Mouse (Mus musculus) myocyte (in vitro differentiated cells): ENCODE results near the gene Gsta2.

Experiments used
- CEBPB ChIP-seq: IDR thresholded peaks from 2 replicates; pipeline ENCODE4 v1.6.1; 2011; ENCODE audit warnings: mild to moderate bottlenecking, moderate library complexity; ENCODE audit not compliant: poor library complexity, insufficient read depth, severe bottlenecking
- E2F4 ChIP-seq: IDR thresholded peaks from one replicate; pipeline ENCODE4 v1.6.1; 2011; ENCODE audit warnings: mild to moderate bottlenecking, control low read depth, moderate library complexity; ENCODE audit not compliant: insufficient read depth
- MAX ChIP-seq: IDR thresholded peaks from one replicate; pipeline ENCODE4 v1.6.1; 2011; ENCODE audit warnings: low read depth, mild to moderate bottlenecking, control low read depth
- MYOD1 ChIP-seq, 3 experiments: IDR thresholded peaks; one replicate each; pipeline ENCODE4 v1.6.1; 2011; ENCODE audit warnings: control low read depth in 2 of 3, low read depth in 2 of 3, mild to moderate bottlenecking in 2 of 3, moderate library complexity in 1 of 3; ENCODE audit not compliant: insufficient read length in 2 of 3, control insufficient read depth in 1 of 3
- MYOG ChIP-seq, 3 experiments: IDR thresholded peaks; one replicate each; pipeline ENCODE4 v1.6.1; 2011; ENCODE audit warnings: control low read depth in 2 of 3, low read depth in 2 of 3, mild to moderate bottlenecking in 2 of 3; ENCODE audit not compliant: insufficient read length in 2 of 3, control insufficient read depth in 1 of 3, insufficient read depth in 1 of 3
- POLR2A ChIP-seq: IDR thresholded peaks from one replicate; pipeline ENCODE4 v1.6.1; 2011; ENCODE audit warnings: low read depth, mild to moderate bottlenecking, control low read depth, moderate library complexity; ENCODE audit not compliant: insufficient read length
- POLR2AphosphoS2 ChIP-seq: IDR thresholded peaks from one replicate; pipeline ENCODE4 v1.6.1; 2011; ENCODE audit warnings: low read depth, control low read depth; ENCODE audit not compliant: insufficient read length
- SRF ChIP-seq: IDR thresholded peaks from one replicate; pipeline ENCODE4 v1.6.1; 2011; ENCODE audit warnings: low read depth; ENCODE audit not compliant: control insufficient read depth, insufficient read length
- TCF12 ChIP-seq: IDR thresholded peaks from one replicate; pipeline ENCODE4 v1.6.1; 2011; ENCODE audit warnings: mild to moderate bottlenecking, control low read depth; ENCODE audit not compliant: poor library complexity, insufficient read depth, severe bottlenecking
- USF1 ChIP-seq: IDR thresholded peaks from one replicate; pipeline ENCODE4 v1.6.1; 2011; ENCODE audit warnings: low read depth, mild to moderate bottlenecking, control low read depth, moderate library complexity

DNA sequence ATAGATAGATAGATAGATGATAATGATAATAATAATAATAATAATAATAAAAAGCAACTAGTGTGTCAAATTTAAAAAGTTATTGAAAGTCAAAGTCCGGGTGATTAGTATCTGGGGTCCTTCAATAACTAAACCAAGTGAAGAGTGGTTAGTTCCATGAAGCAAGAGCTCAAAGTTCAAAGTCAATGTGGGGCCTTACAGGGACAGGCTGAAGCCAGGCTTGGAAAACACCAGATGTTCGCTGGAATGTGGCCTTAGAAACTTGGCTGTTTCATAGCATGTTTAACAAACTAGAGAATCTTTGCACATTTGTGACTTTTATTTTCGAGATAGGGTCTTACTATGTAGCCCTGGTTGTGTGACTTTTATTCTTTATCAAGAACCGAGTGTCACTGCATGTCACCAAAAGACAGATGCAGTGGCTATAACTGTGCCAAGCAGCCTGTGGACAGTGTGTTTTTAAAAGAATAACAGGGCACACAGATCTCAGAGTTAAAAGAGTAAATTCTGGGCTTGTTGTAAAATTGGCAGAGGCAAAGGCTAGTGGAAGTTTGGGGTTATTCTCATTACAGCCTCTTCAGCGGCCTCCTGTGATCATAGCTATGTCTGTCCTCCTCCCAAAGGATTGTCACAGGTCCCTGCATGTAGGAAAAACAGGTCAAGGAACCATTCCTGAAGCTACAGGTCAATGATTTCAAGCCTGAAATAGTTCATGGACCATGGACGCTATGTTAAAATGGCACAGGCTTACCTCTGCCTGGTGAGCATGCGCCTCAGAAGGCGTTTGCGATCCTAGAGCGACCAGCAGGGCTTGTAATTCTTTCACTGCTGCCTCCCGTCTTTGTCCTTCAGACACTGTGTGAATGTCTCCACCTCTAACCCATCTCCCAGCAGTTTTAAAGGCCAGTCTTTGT, 666 bp downstream of the Gsta2 start:
- no peak for TF ChIP-seq POLR2A
- TF ChIP-seq POLR2AphosphoS2: no peak
- TF ChIP-seq USF1: no peak
- no peak for TF ChIP-seq TCF12
- no peak for TF ChIP-seq SRF
- no peak for TF ChIP-seq MAX
- no peak for TF ChIP-seq E2F4
- no peak for TF ChIP-seq CEBPB
- no peak for TF ChIP-seq MYOG (IDR thresholded peaks at IDR 0.05; ENCODE audit: control insufficient read depth in 1 of 3, insufficient read depth in 1 of 3, insufficient read length in 2 of 3, low read depth in 2 of 3)
- no peak for TF ChIP-seq MYOD1 (IDR thresholded peaks at IDR 0.05; ENCODE audit: control insufficient read depth in 1 of 3, insufficient read length in 2 of 3, low read depth in 2 of 3)
